Mouse (Mus musculus) small intestine, adult 2 months (tissue): ENCODE measurements at regions not wholly inside any gene's neighbourhood (a gene's known extent, or its start where the extent isn't known, plus 50 kb on each side); places are given as distances from the start of the nearest gene placed in this dataset.

Source experiments
- CTCF ChIP-seq: fragments of 200-500 bp; IDR thresholded peaks from 2 replicates; pipeline ENCODE4 v1.5.1; 2012; ENCODE audit warnings: low read depth, mild to moderate bottlenecking, control low read depth, inconsistent platforms, low read length, moderate library complexity, mixed read lengths; ENCODE audit not compliant: insufficient replicate concordance, insufficient read length; ENCODE audit errors: extremely low read depth
- POLR2A ChIP-seq: fragments of 200-500 bp; IDR thresholded peaks from 2 replicates; pipeline ENCODE4 v1.6.1; 2012; ENCODE audit warnings: low read depth, mild to moderate bottlenecking, control low read depth, inconsistent platforms, low read length, moderate library complexity

DNA sequence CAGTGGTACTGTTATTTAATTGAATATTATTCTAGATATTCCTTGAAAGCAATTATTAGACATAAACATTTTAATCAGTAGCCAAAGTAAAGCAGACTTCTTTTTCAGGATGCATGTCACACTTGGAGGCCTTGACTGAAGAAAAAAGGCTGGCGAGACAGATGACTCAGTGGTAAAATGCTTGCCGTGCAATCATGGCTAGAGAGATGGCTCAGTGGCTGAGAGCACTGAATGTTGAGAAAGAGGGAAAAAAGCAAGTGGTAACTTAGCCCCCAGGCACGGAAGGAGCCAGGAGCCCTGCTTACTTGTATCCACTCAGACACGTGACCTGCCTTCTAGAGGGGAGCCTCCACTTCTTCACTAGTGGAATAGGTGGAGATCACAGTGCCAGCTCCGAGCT lies 110.5 kb upstream of the Spon1 start:
- TF ChIP-seq CTCF (no peak), POLR2A (no peak)
